Mouse (Mus musculus) monocyte, adult 2 months (primary cell): Measurements from ENCODE around the gene Limch1.

ENCODE experiments used
- DNase-seq, 2 experiments: peaks; one replicate each; pipeline ENCODE4 v3.0.0; 2022; ENCODE audit warnings: low spot score in 2 of 2, low read depth in 1 of 2

Limch1 gene

GRCm38 (mm10) chr5:67099393-67100271 is 354.0 kb downstream of the Limch1 start:
- no peak for DNase-seq

GRCm38 (mm10) chr5:67100564-67101394 is 355.2 kb downstream of the Limch1 start:
- DNase-seq, result no peak

DNA sequence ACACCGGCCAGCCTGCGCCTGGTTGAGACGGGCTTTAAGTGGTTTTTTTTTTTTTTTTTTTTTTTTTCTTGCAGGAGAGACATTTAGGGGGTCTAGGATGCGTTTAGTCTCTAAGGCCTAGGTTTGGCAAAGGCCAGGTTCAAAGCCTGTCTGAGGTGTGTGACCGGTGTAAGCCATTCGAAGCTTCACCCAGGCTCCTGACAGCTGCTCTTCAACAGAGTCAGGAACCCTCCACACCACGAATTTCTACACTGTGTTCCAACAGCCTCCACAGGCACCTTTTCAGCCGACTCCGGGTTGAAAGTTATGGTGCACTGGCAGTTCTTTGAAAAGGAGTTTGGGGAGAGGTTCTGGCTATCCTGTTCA is 355.8 kb downstream of the Limch1 start:
- no peak for DNase-seq

DNA sequence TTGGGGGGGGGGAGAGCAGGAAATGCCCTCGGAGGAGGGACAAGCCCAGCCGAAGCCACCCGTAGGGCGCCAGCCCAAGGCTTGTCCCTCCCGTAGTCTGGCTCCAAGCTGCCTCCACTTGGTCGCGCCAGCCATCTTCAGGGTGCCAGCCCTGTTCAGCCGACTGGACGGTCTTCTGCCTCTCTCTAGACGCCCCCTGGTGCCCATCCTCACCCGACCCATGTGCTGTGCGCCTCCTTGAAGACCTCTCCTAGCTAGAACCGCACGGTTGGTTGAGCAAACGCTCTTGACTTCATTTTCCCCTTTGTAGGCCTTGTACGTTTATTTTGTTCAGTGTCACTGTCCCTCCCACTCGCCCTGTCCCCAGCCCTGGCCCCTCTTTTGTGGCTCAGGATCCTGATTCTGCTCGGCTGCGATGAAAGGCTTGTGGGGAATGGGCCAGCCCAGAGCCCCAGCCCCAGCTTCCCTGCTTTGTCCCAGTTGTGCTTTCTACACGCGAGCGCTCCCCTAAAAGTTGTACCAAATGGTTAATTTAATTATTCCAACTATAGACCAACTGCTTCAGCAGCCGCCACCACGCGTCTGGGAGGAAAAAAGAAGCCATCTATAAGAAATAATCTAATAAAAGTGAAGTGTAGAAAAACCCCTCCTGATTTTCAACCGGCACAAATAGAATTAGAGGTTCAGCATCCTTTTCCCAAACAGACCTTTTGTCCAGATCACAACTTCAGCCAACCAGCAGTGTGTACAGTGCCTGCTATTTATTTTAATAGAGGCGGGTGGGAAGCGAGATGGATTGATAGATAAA is 356.4 kb downstream of the Limch1 start:
- no peak for DNase-seq

DNA sequence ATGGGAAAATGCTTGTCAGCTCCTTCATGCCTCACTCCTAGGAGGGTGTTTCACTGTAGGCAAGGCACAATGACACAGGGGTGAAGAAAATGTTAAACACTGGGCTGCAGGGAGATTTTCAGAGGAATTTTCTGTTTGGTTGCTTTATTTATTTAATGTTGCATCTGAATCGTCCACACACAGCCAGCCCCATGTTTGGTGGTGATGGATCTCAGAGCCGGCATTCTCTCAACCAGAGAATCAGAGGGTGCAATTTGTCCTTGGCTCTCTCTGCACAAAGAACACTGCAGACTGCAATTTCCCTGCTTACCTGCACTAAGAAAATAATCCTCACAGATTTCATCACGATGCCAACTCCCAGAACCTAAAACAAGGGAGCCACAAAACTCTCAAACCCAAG is 357.4 kb downstream of the Limch1 start:
- DNase-seq, result no peak

DNA sequence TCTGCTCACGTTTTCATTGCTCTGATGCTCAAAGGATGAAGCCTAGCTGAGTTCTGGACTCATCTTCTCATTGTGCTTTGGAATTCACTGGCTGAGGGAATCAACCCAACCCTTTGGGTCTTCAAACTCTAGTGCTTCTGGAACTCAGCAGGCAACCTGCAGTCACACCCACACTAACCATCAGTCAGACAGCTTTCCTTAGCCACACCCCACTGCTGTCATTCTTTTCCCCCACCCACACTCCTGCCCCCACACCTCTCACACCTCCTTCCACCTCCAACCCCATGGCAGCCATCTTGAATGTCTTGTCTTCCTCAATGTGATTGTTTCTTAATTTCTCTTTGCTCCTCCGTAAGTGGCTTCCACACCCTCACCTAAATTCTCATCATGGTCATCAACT is 360.6 kb downstream of the Limch1 start:
- no peak for DNase-seq
